Mouse (Mus musculus) kidney, postnatal 0 days (tissue): ENCODE measurements at regions not wholly inside any gene's neighbourhood (a gene's known extent, or its start where the extent isn't known, plus 50 kb on each side); places are given as distances from the start of the nearest gene placed in this dataset.
A peak's percentile ranks its signal among the peaks of the same experiment; 100 is the strongest.

ENCODE experiments used
- ATAC-seq: fragments of 200-750 bp; cut with Nextera tagmentation; replicated peaks from 2 replicates; pipeline ENCODE4 v1.8.0; 2017; ENCODE audit warnings: low read depth, moderate number of reproducible peaks, moderate TSS enrichment, moderate library complexity; ENCODE audit not compliant: low FRiP score
- DNase-seq: peaks from one replicate; pipeline ENCODE4 v3.0.0-alpha.2; 2016; ENCODE audit warnings: low spot score
- H3K27ac ChIP-seq: fragments of 300-500 bp; sonication (generic); 2 replicates; pipeline ENCODE4 v1.5.1; 2014; ENCODE audit warnings: mild to moderate bottlenecking
- H3K27me3 ChIP-seq: fragments of 300-500 bp; sonication (generic); 2 replicates; pipeline ENCODE4 v1.6.1; 2014; ENCODE audit warnings: low read length, mixed read lengths; ENCODE audit not compliant: insufficient read depth
- H3K36me3 ChIP-seq: fragments of 300-500 bp; sonication (generic); 2 replicates; pipeline ENCODE4 v1.6.1; 2014; ENCODE audit warnings: low read length, mixed read lengths; ENCODE audit not compliant: insufficient read depth
- H3K4me1 ChIP-seq: fragments of 300-500 bp; sonication (generic); replicated peaks from 2 replicates; pipeline ENCODE4 v1.6.1; 2014; ENCODE audit warnings: antibody characterized with exemption, low read length, mixed read lengths; ENCODE audit not compliant: insufficient read depth
- H3K4me2 ChIP-seq: fragments of 300-500 bp; sonication (generic); 2 replicates; pipeline ENCODE4 v1.6.1; 2014; ENCODE audit warnings: mild to moderate bottlenecking, low read length, moderate library complexity, mixed read lengths
- H3K4me3 ChIP-seq: fragments of 300-500 bp; sonication (generic); replicated peaks from 2 replicates; pipeline ENCODE4 v1.5.1; 2014; ENCODE audit warnings: low read depth, low read length
- H3K9ac ChIP-seq: fragments of 300-500 bp; sonication (generic); 2 replicates; pipeline ENCODE4 v1.6.1; 2014; ENCODE audit warnings: low read depth, low read length
- H3K9me3 ChIP-seq: fragments of 300-500 bp; sonication (generic); replicated peaks from 2 replicates; pipeline ENCODE4 v1.6.1; 2016; ENCODE audit warnings: low read length, inconsistent platforms, mixed read lengths
- CTCF ChIP-seq: IDR thresholded peaks from 2 replicates; pipeline ENCODE4 v1.5.1; 2016; ENCODE audit warnings: antibody characterized with exemption, low read depth, mild to moderate bottlenecking, moderate library complexity
- WGBS: fragments of 180-500 bp; shearing (Covaris S2); extraction: QIAGEN DNeasy Blood & Tissue Kit; methylation state at CpG from one replicate; pipeline ENCODE4 v1.1.7; 2014; 5-methylcytosine and 5-hydroxymethylcytosine counted together

DNA sequence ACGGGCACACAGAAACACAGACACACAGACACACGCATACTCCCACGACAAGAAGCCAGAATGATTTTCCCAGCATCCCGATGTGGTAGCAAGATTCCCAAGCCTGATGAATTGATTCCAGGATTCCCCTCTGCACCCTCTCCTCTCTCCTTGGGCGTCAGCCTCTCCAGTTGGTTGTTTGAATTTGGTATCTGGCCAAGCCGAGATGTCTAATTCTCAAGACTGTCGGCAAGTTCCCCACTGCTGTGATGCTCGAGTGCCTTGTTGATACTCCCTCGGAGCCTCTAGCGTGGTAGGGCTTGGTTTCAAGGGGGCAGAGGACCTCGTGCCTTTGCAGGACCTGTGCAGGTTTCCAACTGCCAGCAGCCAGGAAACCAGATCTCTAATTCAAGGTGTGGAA lies 397.9 kb downstream of the Tshz3 start:
- WGBS, result 62% methylated on average over 11 of the region's 11 CpGs
- ATAC-seq, result no peak
- no peak for TF ChIP-seq CTCF

DNA sequence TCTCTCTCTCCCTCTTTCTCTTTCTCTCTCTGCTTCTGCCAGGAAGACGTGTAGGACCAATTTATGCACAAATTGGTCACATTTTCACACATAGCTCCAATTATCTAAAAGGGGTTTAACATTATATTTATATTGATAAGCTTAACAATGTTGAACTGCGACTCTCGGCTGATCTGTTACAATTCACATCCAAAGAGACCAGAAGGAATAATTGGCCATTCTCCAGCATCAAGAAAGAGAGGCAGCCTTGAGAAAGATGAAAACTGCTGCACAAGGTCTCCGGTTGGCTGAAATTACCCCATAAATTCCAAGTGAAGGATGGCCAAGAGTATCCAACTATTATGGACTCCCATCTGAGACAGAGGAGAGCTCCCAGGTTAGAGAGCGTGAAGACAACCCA lies 398.4 kb downstream of the Tshz3 start:
- Histone ChIP-seq H3K9ac (no peak overlapping the region), H3K9me3 (no peaks in the 10 kb centered on the region), H3K27ac (no peak overlapping the region), H3K4me2 (no peak overlapping the region), H3K36me3 (no peaks in the 10 kb centered on the region), H3K4me3 (no peak overlapping the region), H3K27me3 (no peaks in the 10 kb centered on the region), H3K4me1 (no peaks in the 10 kb centered on the region)
- ATAC-seq, result no peak
- no peak for TF ChIP-seq CTCF
- no peak for DNase-seq
- 72% methylated on average over 5 of the region's 5 CpGs for WGBS

More for the DNA sequence above, 397.9 kb downstream of the Tshz3 start:
- Histone ChIP-seq H3K9ac (no peak overlapping the region), H3K27ac (no peak overlapping the region), H3K4me3 (no peak overlapping the region), H3K9me3 (no peaks in the 10 kb centered on the region), H3K4me2 (no peak overlapping the region), H3K27me3 (no peaks in the 10 kb centered on the region), H3K4me1 (no peaks in the 10 kb centered on the region), H3K36me3 (no peaks in the 10 kb centered on the region)
- DNase-seq, result no peak

DNA sequence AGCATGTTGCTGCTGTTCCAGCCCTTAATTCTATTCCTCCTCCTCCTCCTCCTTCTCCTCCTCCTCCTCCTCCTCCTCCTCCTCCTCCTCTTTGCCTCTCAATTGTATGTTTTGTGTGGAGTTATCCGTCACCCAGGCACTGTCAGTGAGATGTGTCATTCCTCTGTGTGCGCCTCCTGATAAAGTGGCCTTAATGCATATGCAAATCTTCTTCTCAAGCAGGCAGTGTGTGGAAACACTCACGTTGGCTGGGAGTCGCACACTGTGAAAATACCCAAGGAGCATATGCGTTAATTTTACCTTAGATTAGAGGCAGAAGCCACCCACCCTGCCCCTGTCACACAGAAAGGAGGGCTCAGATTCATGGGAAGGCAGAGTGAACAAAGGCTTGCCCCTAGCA lies 401.0 kb downstream of the Tshz3 start:
- Histone ChIP-seq H3K27me3 (no peaks in the 10 kb centered on the region), H3K9ac (no peak overlapping the region), H3K4me2 (no peak overlapping the region), H3K36me3 (no peaks in the 10 kb centered on the region), H3K9me3 (no peaks in the 10 kb centered on the region), H3K4me3 (no peak overlapping the region), H3K27ac (no peak overlapping the region), H3K4me1 (no peaks in the 10 kb centered on the region)
- ATAC-seq (no peak), DNase-seq (no peak)
- TF ChIP-seq CTCF, result no peak
- 36% methylated on average over 5 of the region's 5 CpGs for WGBS

DNA sequence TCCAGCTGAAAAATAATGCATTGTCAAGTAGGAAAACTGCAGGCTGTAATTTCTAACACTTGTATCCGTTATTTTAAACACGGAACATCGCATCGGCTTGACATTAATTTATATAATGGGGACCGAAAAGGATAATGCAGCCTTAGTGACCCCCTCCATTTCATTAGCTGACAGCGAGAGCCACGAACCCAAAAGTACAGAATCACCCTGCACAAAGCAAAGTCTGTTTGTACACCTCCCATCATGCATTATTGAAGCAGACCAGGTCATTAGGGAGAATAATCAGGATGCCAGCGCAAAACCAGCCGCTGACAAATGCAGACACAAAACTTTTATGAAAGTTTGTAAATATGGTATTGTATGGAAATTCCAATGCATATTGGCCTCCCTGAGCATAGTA lies 406.8 kb downstream of the Tshz3 start:
- Histone ChIP-seq H3K36me3 (no peaks in the 10 kb centered on the region), H3K9me3 (no peaks in the 10 kb centered on the region), H3K9ac (no peak overlapping the region), H3K4me3 (no peak overlapping the region), H3K27ac (no peak overlapping the region), H3K4me2 (no peak overlapping the region), H3K4me1 (no peaks in the 10 kb centered on the region), H3K27me3 (no peaks in the 10 kb centered on the region)
- ATAC-seq (no peak), DNase-seq (no peak)
- no peak for TF ChIP-seq CTCF
- WGBS, result 74% methylated on average over 9 of the region's 9 CpGs

DNA sequence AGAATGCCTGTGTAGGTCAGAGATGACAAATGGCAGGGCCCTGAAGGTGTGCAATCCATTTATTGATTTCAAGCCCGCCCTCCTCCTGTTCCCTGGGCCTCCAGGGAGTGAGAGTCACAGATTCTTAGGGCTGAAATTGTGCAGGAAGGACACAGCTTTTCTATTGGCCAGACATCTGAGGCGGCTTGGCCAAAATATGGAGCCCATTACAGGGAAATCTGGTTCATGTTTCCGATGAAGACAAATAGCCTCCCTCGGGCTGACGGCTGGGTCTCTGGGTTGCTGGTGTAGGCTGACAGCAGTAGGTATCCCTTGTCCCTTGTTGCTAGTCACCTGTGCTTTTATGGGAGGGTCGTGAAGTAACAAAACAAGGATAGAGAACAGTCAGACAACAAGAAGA lies 413.2 kb downstream of the Tshz3 start:
- 53% methylated on average over 6 of the region's 6 CpGs for WGBS
- no peak overlapping the region for H3K27ac ChIP-seq
- no peak overlapping the region for H3K4me2 ChIP-seq
- no peak overlapping the region for H3K9ac ChIP-seq
- no peaks in the 10 kb centered on the region for H3K9me3 ChIP-seq
- TF ChIP-seq CTCF, result no peak
- no peaks in the 10 kb centered on the region for H3K36me3 ChIP-seq
- no peaks in the 10 kb centered on the region for H3K4me1 ChIP-seq
- no peaks in the 10 kb centered on the region for H3K27me3 ChIP-seq
- H3K4me3 ChIP-seq, result no peak overlapping the region
- ATAC-seq (no peak), DNase-seq (no peak)

DNA sequence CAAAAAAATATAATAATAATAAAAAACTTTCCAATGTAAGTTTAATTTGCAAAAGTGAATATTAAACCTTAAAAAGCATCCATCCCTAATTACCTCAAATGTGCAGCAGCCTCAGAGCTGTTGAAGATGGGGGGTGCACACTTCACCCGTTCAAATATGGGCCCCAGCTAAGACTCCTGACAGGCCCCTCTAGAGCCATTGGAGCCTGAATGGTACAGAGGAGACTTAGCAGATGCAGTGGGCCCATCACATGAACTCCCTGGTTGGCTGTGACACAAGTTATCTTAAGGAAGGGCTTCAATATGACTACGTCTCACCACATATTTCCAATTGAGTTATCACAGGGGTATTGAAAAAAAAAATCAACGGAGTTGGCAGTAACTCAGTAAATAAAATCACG lies 422.9 kb downstream of the Tshz3 start:
- H3K9me3 ChIP-seq, result no peaks in the 10 kb centered on the region
- H3K4me1 ChIP-seq, result no peaks in the 10 kb centered on the region
- ATAC-seq (no peak), DNase-seq (no peak)
- H3K4me2 ChIP-seq, result no peak overlapping the region
- WGBS, result 71% methylated on average over 4 of the region's 4 CpGs
- H3K4me3 ChIP-seq, result no peak overlapping the region
- no peak for TF ChIP-seq CTCF
- no peaks in the 10 kb centered on the region for H3K36me3 ChIP-seq
- no peaks in the 10 kb centered on the region for H3K27me3 ChIP-seq
- no peak overlapping the region for H3K27ac ChIP-seq
- H3K9ac ChIP-seq, result no peak overlapping the region

DNA sequence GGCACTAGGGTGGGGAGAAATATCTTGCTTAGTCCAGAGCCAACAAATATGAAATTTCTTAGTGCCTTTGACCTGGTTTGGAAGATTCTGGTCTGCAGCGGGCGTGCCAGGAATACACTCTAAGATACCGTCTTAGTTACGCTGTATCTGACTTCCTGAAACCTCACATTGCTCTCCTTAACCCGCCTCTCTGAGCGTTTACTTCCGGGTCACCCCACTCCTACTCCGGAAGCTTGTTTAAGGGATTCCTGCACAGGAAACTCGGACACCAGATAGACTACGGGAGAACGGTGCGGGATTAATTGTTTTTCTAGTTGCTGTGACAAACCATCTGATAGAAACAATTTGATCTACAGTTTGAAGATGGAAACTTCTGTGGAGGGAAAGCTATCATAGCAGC lies 442.3 kb downstream of the Tshz3 start:
- no peak for ATAC-seq
- Histone ChIP-seq H3K9ac (no peak overlapping the region), H3K27me3 (no peaks in the 10 kb centered on the region), H3K36me3 (no peaks in the 10 kb centered on the region), H3K4me2 (peak overlapping the region; percentile 18), H3K27ac (no peak overlapping the region), H3K4me1 (no peaks in the 10 kb centered on the region), H3K4me3 (no peak overlapping the region), H3K9me3 (no peaks in the 10 kb centered on the region)
- peak; percentile 38 for DNase-seq
- WGBS, result 79% methylated on average over 12 of the region's 12 CpGs
- no peak for TF ChIP-seq CTCF
